Mouse (Mus musculus): ENCODE results near the gene Mlxipl. TPM values are rescaled to one million over a fixed set of nuclear protein-coding genes. Genes with fewer than 3 reads are reported as not detected.

Gene Mlxipl
- polyA plus RNA-seq, 1 experiment from 2014 or later, result 0.91 TPM

DNA sequence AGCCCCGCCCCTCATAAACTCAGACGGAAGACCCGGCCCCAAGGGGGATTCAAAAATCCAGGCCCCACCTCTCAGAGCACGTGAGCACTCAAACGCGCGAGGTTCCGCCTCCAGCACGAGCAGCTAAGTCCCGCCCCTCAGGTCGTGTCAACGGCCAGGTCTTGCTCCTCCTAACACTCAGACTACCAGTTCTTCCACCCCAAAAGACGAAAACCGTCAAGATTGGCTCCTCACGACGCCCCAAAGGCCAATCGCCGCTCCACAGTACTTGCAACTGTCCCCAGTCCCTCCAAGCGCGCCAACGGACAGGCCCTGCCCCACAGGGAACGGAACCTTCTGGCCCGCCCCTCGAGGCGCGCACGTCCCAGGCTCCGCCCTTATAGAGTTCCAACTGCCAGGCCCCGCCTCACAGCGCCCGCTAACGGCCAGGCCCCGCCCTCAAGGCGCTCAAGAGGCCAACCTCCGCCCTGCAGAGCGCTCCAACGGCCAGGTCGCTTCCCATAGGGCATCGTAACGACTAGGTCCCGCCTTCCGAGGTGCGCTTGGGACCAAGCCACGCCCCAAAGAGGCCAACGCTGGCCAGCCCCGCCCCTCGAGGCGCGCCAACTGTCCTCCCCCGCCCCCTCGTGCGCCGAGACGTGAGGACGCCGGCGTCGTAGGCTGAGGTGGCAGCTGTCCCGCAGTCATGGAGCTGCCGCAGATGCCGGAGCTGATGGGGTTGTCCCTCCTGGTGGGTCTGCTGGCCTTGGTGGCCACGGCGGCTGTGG, 59.5 kb downstream of the Mlxipl start, which contains the start of gene Tbl2:
Tbl2 (plus strand) TSS at position 605 of the 767 bp plus-strand sequence.
- H3K9me3 ChIP-seq (ENCODE audit: control insufficient read depth, low read length), result no peaks in the 10 kb centered on the region
- H3K27ac ChIP-seq, result peak within 1 kb of the TSS; percentile 60
- peaks cover 15% of the 10 kb centered on the region for H3K4me1 ChIP-seq (replicated peaks; ENCODE audit: control insufficient read depth, insufficient read depth, low read length)
- no peaks in the 10 kb centered on the region for H3K27me3 ChIP-seq (ENCODE audit: control insufficient read depth, insufficient read depth, low read length)
- WGBS, result 0% methylated on average over 63 of the region's 63 CpGs
- DNase-seq (ENCODE audit: low spot score), result peak; percentile 93
- H3K4me2 ChIP-seq (replicated peaks), result peak within 1 kb of the TSS; percentile 79
- H3K36me3 ChIP-seq (replicated peaks; ENCODE audit: control insufficient read depth, insufficient read depth), result peaks cover 3% of the 10 kb centered on the region; the same call in 1 of the 2 replicates
- H3K9ac ChIP-seq, result peak within 1 kb of the TSS; percentile 79
- peak; percentile 98 for ATAC-seq (ENCODE audit: low FRiP score)
- H3K4me3 ChIP-seq (replicated peaks; ENCODE audit: low read length), result peak within 1 kb of the TSS; percentile 80

DNA sequence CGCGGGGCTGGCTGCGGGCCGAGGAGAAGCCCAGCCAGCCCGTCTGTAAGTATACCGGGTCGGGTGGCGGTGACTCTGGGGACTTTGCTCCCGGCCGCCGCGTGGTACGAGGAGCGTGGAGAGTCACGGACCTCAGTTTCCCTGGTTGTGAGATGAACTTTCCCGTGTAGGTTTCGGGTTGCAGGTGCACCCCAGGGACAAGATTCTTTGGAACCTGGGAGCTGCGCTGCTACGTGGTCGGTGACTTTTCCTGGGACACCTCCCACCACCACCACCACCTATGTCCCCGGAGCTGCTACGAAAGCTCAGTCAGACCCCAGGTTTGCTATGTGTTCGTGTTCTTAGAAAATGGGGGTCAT, 60.1 kb downstream of the Mlxipl start:
- 0% methylated on average over 23 of the region's 23 CpGs for WGBS

DNA sequence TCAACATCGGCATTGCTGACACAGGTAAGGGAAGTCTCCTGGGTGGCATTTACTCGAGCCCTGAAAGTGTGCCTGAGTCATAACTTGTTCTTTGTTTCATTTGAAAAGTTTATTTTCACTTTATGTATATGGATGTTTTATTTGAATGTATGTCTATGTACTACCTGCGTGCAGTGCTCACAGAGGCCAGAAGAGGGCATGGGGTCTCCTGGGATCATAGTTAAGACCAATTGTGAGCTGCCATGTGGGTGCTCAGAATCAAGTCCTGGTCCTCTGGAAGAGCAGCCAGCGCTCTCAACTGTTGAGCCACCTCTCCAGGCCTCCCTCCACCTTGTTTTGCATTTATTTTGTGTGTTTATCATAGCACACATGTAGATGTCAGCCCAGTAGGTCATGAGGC, 66.8 kb downstream of the Mlxipl start:
- Histone ChIP-seq H3K36me3 (replicated peaks; ENCODE audit: control insufficient read depth, insufficient read depth) (peaks cover 73% of the 10 kb centered on the region), H3K9me3 (ENCODE audit: control insufficient read depth, low read length) (no peaks in the 10 kb centered on the region), H3K4me2 (replicated peaks) (no peak overlapping the region), H3K27ac (no peak overlapping the region), H3K9ac (no peak overlapping the region), H3K4me3 (replicated peaks; ENCODE audit: low read length) (no peak overlapping the region), H3K27me3 (ENCODE audit: control insufficient read depth, insufficient read depth, low read length) (no peaks in the 10 kb centered on the region), H3K4me1 (replicated peaks; ENCODE audit: control insufficient read depth, insufficient read depth, low read length) (no peaks in the 10 kb centered on the region)
- no peak for DNase-seq (ENCODE audit: low spot score)
- over 99% methylated on average over 4 of the region's 4 CpGs for WGBS
- no peak for ATAC-seq (ENCODE audit: low FRiP score)

More for the DNA sequence above, 60.1 kb downstream of the Mlxipl start:
- peak overlapping the region; percentile 60; the same call in 1 of the 2 replicates for H3K27ac ChIP-seq
- peaks cover 15% of the 10 kb centered on the region for H3K4me1 ChIP-seq (replicated peaks; ENCODE audit: control insufficient read depth, insufficient read depth, low read length)
- H3K4me3 ChIP-seq (replicated peaks; ENCODE audit: low read length), result peak overlapping the region; percentile 80
- ATAC-seq (ENCODE audit: low FRiP score) (no peak), DNase-seq (ENCODE audit: low spot score) (no peak)
- H3K9me3 ChIP-seq (ENCODE audit: control insufficient read depth, low read length), result no peaks in the 10 kb centered on the region
- H3K9ac ChIP-seq, result peak overlapping the region; percentile 79
- no peaks in the 10 kb centered on the region for H3K27me3 ChIP-seq (ENCODE audit: control insufficient read depth, insufficient read depth, low read length)
- peaks cover 9% of the 10 kb centered on the region for H3K36me3 ChIP-seq (replicated peaks; ENCODE audit: control insufficient read depth, insufficient read depth)
- H3K4me2 ChIP-seq (replicated peaks), result peak overlapping the region; percentile 79

DNA sequence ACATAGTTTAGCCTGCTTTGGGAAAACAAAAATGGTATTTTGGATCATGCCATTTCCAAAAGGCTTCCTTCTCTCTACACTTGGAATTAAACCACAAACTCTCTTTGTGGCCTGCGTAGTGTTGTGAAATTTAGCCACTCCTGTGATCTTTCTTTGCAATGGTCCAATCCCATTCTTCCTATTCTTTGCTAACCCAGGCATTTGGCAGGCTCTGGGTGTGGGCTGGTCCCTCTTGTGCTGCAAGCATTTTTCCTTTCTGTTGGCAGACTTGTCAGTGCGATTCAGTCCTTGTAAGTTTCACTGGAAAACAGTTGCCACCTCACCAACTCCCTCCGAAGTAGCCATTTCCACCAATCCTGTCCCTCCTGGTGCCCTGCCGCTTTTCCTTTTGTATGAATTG, 71.5 kb downstream of the Mlxipl start:
- ATAC-seq (ENCODE audit: low FRiP score), result no peak
- H3K27ac ChIP-seq, result no peak overlapping the region

DNA sequence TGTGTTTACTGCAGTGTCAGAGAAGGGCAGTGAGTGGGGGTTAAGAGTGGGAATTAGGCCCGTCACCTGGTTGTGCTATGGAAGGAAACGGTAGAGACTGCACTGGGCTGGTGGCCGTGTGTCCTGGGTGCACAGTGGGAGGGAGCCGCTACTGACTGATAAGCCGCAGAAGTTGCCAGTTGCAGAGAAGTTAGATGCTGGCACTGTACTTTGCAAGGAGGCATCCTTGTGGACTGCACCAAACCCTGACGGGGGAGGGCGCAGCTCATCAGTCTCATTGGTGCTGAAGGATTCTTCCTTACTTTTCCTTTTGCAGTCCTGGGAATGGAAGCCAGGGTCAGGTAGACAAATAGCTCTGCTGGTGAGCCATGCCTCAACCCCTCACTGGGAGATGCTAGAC, 72.0 kb downstream of the Mlxipl start:
- ATAC-seq (ENCODE audit: low FRiP score) (no peak), DNase-seq (ENCODE audit: low spot score) (no peak)
- no peaks in the 10 kb centered on the region for H3K9me3 ChIP-seq (ENCODE audit: control insufficient read depth, low read length)
- H3K4me3 ChIP-seq (replicated peaks; ENCODE audit: low read length), result no peak overlapping the region
- no peak overlapping the region for H3K9ac ChIP-seq
- H3K4me2 ChIP-seq (replicated peaks), result no peak overlapping the region
- H3K27me3 ChIP-seq (ENCODE audit: control insufficient read depth, insufficient read depth, low read length), result no peaks in the 10 kb centered on the region
- 88% methylated on average over 7 of the region's 7 CpGs for WGBS
- no peaks in the 10 kb centered on the region for H3K4me1 ChIP-seq (replicated peaks; ENCODE audit: control insufficient read depth, insufficient read depth, low read length)
- peaks cover 60% of the 10 kb centered on the region for H3K36me3 ChIP-seq (replicated peaks; ENCODE audit: control insufficient read depth, insufficient read depth)
- H3K27ac ChIP-seq, result no peak overlapping the region

More for the DNA sequence above, 71.5 kb downstream of the Mlxipl start:
- Histone ChIP-seq H3K4me3 (replicated peaks; ENCODE audit: low read length) (no peak overlapping the region), H3K4me1 (replicated peaks; ENCODE audit: control insufficient read depth, insufficient read depth, low read length) (no peaks in the 10 kb centered on the region), H3K9ac (no peak overlapping the region), H3K36me3 (replicated peaks; ENCODE audit: control insufficient read depth, insufficient read depth) (peaks cover 64% of the 10 kb centered on the region), H3K9me3 (ENCODE audit: control insufficient read depth, low read length) (no peaks in the 10 kb centered on the region), H3K27me3 (ENCODE audit: control insufficient read depth, insufficient read depth, low read length) (no peaks in the 10 kb centered on the region), H3K4me2 (replicated peaks) (no peak overlapping the region)
- WGBS, result 93% methylated on average over 4 of the region's 4 CpGs
- no peak for DNase-seq (ENCODE audit: low spot score)

DNA sequence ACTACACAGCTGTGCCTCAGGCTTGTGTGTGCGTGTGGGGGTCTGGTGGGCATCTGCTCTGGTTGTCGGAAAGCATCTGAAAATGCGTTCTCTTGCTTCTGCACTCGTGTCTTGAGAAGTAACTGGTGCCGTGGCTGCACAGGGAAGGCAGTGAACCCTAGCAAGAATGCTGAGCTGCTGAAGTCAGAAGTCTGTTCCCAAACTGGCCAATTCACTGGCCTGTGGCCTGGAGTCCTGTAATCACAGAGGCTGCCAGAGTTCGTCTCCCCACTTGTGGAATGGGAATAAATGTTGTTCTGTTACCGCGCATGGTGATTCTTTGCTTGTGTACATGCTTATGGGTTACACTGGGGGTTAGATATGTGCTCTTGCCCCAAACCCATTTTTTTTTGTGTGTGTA, 72.7 kb downstream of the Mlxipl start:
- H3K27me3 ChIP-seq (ENCODE audit: control insufficient read depth, insufficient read depth, low read length), result no peaks in the 10 kb centered on the region
- H3K4me2 ChIP-seq (replicated peaks), result no peak overlapping the region
- peaks cover 53% of the 10 kb centered on the region for H3K36me3 ChIP-seq (replicated peaks; ENCODE audit: control insufficient read depth, insufficient read depth)
- no peak overlapping the region for H3K9ac ChIP-seq
- H3K27ac ChIP-seq, result no peak overlapping the region
- ATAC-seq (ENCODE audit: low FRiP score), result no peak
- no peaks in the 10 kb centered on the region for H3K9me3 ChIP-seq (ENCODE audit: control insufficient read depth, low read length)
- DNase-seq (ENCODE audit: low spot score), result no peak
- no peaks in the 10 kb centered on the region for H3K4me1 ChIP-seq (replicated peaks; ENCODE audit: control insufficient read depth, insufficient read depth, low read length)
- H3K4me3 ChIP-seq (replicated peaks; ENCODE audit: low read length), result no peak overlapping the region
- WGBS, result 94% methylated on average over 8 of the region's 8 CpGs

DNA sequence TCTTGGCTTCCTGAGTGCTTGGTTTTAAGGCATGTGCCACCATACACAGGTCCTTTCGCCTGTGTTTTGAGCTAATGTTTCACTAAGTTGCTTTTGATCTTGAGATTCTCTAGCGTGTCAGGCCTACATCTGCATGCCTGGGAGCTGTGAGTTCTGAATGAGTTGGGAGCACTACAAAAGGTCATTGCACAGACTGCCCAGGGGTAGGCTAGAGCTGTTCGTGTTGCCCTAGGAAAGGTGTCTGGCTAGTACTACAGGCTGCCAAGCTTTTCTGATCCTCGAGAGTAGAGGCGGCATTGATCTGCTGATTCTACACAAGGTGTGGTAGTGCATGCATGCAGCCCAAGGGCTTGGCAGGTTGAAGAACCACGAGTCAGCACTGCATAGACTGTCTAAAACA, 73.1 kb downstream of the Mlxipl start:
- no peak overlapping the region for H3K4me2 ChIP-seq (replicated peaks)
- ATAC-seq (ENCODE audit: low FRiP score), result no peak
- no peaks in the 10 kb centered on the region for H3K4me1 ChIP-seq (replicated peaks; ENCODE audit: control insufficient read depth, insufficient read depth, low read length)
- DNase-seq (ENCODE audit: low spot score), result no peak
- H3K27ac ChIP-seq, result no peak overlapping the region
- H3K36me3 ChIP-seq (replicated peaks; ENCODE audit: control insufficient read depth, insufficient read depth), result peaks cover 49% of the 10 kb centered on the region
- H3K9ac ChIP-seq, result no peak overlapping the region
- 91% methylated on average over 6 of the region's 6 CpGs for WGBS
- no peaks in the 10 kb centered on the region for H3K9me3 ChIP-seq (ENCODE audit: control insufficient read depth, low read length)
- H3K4me3 ChIP-seq (replicated peaks; ENCODE audit: low read length), result no peak overlapping the region
- H3K27me3 ChIP-seq (ENCODE audit: control insufficient read depth, insufficient read depth, low read length), result no peaks in the 10 kb centered on the region

DNA sequence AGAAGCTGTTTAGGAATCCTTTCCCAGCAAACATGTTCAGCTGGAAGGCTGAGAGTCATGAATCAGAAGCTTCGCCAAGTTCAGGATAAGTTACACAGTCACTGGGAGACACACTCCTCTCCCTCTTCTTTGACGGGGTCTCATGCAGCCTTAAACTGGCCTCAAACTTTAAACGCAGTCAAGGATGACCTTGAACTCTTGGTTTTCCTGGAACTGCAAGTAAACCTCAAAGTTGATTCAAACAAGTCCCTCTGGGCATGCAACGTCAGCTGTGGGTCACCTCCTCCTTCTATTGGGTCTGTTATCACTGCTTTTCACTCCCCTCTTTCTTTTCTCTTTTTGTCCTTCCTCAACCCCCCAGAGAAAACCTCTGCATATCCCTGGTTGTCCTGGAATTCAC, 77.2 kb downstream of the Mlxipl start:
- no peak overlapping the region for H3K9ac ChIP-seq
- H3K27ac ChIP-seq, result no peak overlapping the region
- H3K27me3 ChIP-seq (ENCODE audit: control insufficient read depth, insufficient read depth, low read length), result no peaks in the 10 kb centered on the region
- no peak overlapping the region for H3K4me3 ChIP-seq (replicated peaks; ENCODE audit: low read length)
- no peak for ATAC-seq (ENCODE audit: low FRiP score)
- DNase-seq (ENCODE audit: low spot score), result no peak
- peaks cover 22% of the 10 kb centered on the region for H3K36me3 ChIP-seq (replicated peaks; ENCODE audit: control insufficient read depth, insufficient read depth)
- peaks cover 8% of the 10 kb centered on the region for H3K4me1 ChIP-seq (replicated peaks; ENCODE audit: control insufficient read depth, insufficient read depth, low read length)
- no peaks in the 10 kb centered on the region for H3K9me3 ChIP-seq (ENCODE audit: control insufficient read depth, low read length)
- 93% methylated on average over 4 of the region's 4 CpGs for WGBS
- no peak overlapping the region for H3K4me2 ChIP-seq (replicated peaks)

DNA sequence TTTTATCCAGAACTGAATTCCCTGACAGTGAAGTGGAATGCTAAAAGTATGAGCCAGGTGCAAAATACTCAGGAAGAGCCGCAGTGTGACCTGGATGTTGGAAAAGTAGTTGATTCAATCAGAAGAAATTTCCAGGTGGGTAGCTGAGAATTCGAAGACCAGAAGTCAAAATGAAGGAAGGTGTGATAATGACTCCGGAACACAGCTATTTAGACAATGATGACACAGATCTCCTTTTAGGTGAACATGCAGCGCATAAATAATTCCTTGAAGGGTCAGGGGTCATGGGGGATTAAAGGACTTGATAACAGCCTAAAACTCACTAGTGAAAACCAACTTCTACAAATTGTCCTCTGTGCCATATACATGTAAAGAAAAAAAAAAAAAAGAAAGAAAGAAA, 77.8 kb downstream of the Mlxipl start:
- Histone ChIP-seq H3K4me3 (replicated peaks; ENCODE audit: low read length) (no peak overlapping the region), H3K27me3 (ENCODE audit: control insufficient read depth, insufficient read depth, low read length) (no peaks in the 10 kb centered on the region), H3K9ac (no peak overlapping the region), H3K27ac (peak overlapping the region; percentile 99; the same call in 1 of the 2 replicates), H3K9me3 (ENCODE audit: control insufficient read depth, low read length) (no peaks in the 10 kb centered on the region), H3K36me3 (replicated peaks; ENCODE audit: control insufficient read depth, insufficient read depth) (peaks cover 22% of the 10 kb centered on the region), H3K4me1 (replicated peaks; ENCODE audit: control insufficient read depth, insufficient read depth, low read length) (peaks cover 8% of the 10 kb centered on the region), H3K4me2 (replicated peaks) (peak overlapping the region; percentile 93; the same call in 1 of the 2 replicates)
- ATAC-seq (ENCODE audit: low FRiP score), result no peak
- 97% methylated on average over 4 of the region's 4 CpGs for WGBS
- no peak for DNase-seq (ENCODE audit: low spot score)

Measured in hindbrain, embryonic 14.5 days (tissue).